Mouse (Mus musculus) olfactory bulb, adult 2 months (tissue): ENCODE measurements around the gene Trim10. TPM values are rescaled to one million over a fixed set of nuclear protein-coding genes. Genes with fewer than 3 reads are reported as not detected.
"Not testable (repeated sequence)": the region's sequence is repeated elsewhere in the genome, so short reads cannot be mapped to it uniquely, and the experiment has no call there.

Experiments used
- H3K27ac ChIP-seq: fragments of 200-500 bp; 2 replicates; pipeline ENCODE4 v1.5.1; 2012; ENCODE audit warnings: low read depth, low read length; ENCODE audit not compliant: insufficient read depth
- H3K4me1 ChIP-seq: fragments of 200-500 bp; 2 replicates; pipeline ENCODE4 v1.6.1; 2012; ENCODE audit warnings: low read length; ENCODE audit not compliant: control insufficient read depth, insufficient read depth
- H3K4me3 ChIP-seq: fragments of 200-500 bp; 2 replicates; pipeline ENCODE4 v1.5.1; 2012; ENCODE audit warnings: mild to moderate bottlenecking, low read depth, low read length, moderate library complexity; ENCODE audit not compliant: insufficient read depth
- CTCF ChIP-seq: fragments of 200-500 bp; IDR thresholded peaks from 2 replicates; pipeline ENCODE4 v1.5.1; 2012; ENCODE audit warnings: low read depth, mild to moderate bottlenecking, low read length, moderate library complexity; ENCODE audit not compliant: insufficient read depth
- POLR2A ChIP-seq: fragments of 200-500 bp; IDR thresholded peaks from 2 replicates; pipeline ENCODE4 v1.6.1; 2012; ENCODE audit warnings: mild to moderate bottlenecking, low read depth, low read length, moderate library complexity; ENCODE audit not compliant: insufficient read depth
- WGBS: fragments of 180-500 bp; shearing (Covaris S2); methylation state at CpG from one replicate; pipeline ENCODE4 v1.1.7; 2018; 5-methylcytosine and 5-hydroxymethylcytosine counted together
- polyA plus RNA-seq: library from polyadenylated mRNA; stranded (reverse); fragments of >200 nt; gene quantifications from 2 replicates; pipeline ENCODE4 v1.2.4, GENCODE M21; 2012; ENCODE audit warnings: low replicate concordance; ENCODE audit not compliant: missing spikeins, insufficient read depth, insufficient read length

Gene Trim10
- polyA plus RNA-seq, 1 experiment = not detected

GRCm38 (mm10) chr17:36874636-36875035 lies 5.3 kb downstream of the Trim10 start:
- TF ChIP-seq CTCF (no peak), POLR2A (no peak)
- peaks cover 3% of the 10 kb centered on the region; the same call in 1 of the 2 replicates for H3K4me1 ChIP-seq
- WGBS = 56% methylated on average over 4 of the region's 4 CpGs
- H3K27ac ChIP-seq = no peak overlapping the region
- no peak overlapping the region for H3K4me3 ChIP-seq

GRCm38 (mm10) chr17:36883350-36883749 lies 14.0 kb downstream of the Trim10 start:
- Histone ChIP-seq H3K4me3 (no peak overlapping the region), H3K4me1 (no peaks in the 10 kb centered on the region), H3K27ac (no peak overlapping the region)
- WGBS = 61% methylated on average over 2 of the region's 2 CpGs
- TF ChIP-seq CTCF = no peak
- no peak for TF ChIP-seq POLR2A

GRCm38 (mm10) chr17:36885132-36885790 lies 15.9 kb downstream of the Trim10 start:
- TF ChIP-seq CTCF (no peak), POLR2A (no peak)
- Histone ChIP-seq H3K27ac (no peak overlapping the region), H3K4me3 (no peak overlapping the region), H3K4me1 (no peaks in the 10 kb centered on the region)
- WGBS = 95% methylated on average over 12 of the region's 12 CpGs

- no peak for TF ChIP-seq CTCF
- TF ChIP-seq POLR2A = no peak
- 86% methylated on average over 5 of the region's 5 CpGs for WGBS
- H3K4me1 ChIP-seq = no peaks in the 10 kb centered on the region
- H3K4me3 ChIP-seq = no peak within 1 kb of the TSS
- no peak within 1 kb of the TSS for H3K27ac ChIP-seq
Observed at GRCm38 (mm10) chr17:36890073-36890903, 20.9 kb downstream of the Trim10 start, which contains the start of gene Trim40. Gene Trim40, minus strand, starts transcription at chr17:36890123.

DNA sequence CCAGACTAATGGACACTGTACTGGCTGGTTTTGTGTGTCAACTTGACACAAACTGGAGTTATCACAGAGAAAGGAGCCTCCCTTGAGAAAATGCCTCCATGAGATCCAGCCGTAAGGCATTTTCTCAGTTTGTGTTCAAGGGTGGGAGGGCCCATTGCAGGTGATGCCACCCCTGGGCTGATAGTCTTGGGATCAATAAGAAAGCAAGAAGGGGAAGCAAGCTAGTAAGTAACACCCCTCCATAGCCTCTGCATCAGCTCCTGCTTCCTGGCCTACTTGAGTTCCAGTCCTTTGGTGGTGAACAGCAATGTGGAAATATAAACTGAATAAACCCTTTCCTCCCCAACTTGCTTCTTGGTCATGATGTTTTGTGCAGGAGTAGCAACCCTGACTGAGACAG lies 22.1 kb downstream of the Trim10 start:
- H3K4me3 ChIP-seq, H3K4me1 ChIP-seq, H3K27ac ChIP-seq: not testable (repeated sequence)
- WGBS = 89% methylated on average over 1 of the region's 1 CpGs

- TF ChIP-seq CTCF (no peak), POLR2A (no peak)
- no peak overlapping the region for H3K27ac ChIP-seq
- 2% methylated on average over 2 of the region's 2 CpGs for WGBS
- H3K4me1 ChIP-seq = no peaks in the 10 kb centered on the region
- H3K4me3 ChIP-seq = no peak overlapping the region
Observed at GRCm38 (mm10) chr17:36892362-36892761, 23.0 kb downstream of the Trim10 start.

DNA sequence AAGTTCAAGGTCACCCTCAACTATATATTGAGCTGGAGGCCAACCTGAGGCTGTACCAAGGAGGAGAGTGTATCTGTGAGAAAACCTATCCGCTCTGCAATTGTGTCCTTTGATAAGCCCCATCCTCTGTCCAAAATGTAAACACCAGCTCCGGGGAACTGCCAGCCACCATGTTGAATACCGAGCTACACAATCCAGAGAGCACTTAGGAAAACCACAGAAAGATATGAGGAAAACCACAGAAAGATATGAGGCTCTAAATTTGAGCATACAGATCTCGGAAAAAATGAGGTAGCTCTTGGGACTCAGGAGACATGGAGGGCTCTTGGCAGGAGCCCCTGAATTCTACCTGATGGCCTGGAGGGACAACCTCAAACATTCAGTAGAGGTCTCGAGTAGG lies 24.0 kb downstream of the Trim10 start:
- no peaks in the 10 kb centered on the region for H3K4me1 ChIP-seq
- no peak overlapping the region for H3K27ac ChIP-seq
- 83% methylated on average over 5 of the region's 5 CpGs for WGBS
- H3K4me3 ChIP-seq = no peak overlapping the region
- no peak for TF ChIP-seq CTCF
- TF ChIP-seq POLR2A = no peak

- peaks cover 3% of the 10 kb centered on the region for H3K4me1 ChIP-seq
- no peak for TF ChIP-seq POLR2A
- no peak for TF ChIP-seq CTCF
- H3K27ac ChIP-seq = no peak overlapping the region
- WGBS = 91% methylated on average over 1 of the region's 1 CpGs
- H3K4me3 ChIP-seq = no peak overlapping the region
Observed at GRCm38 (mm10) chr17:36896583-36896982, 27.2 kb downstream of the Trim10 start.

GRCm38 (mm10) chr17:36897065-36897464 lies 27.7 kb downstream of the Trim10 start:
- H3K27ac ChIP-seq = no peak overlapping the region
- peaks cover 3% of the 10 kb centered on the region for H3K4me1 ChIP-seq
- TF ChIP-seq POLR2A (no peak), CTCF (no peak)
- H3K4me3 ChIP-seq = no peak overlapping the region
